ENCODE assay signal across 8 mouse cellular contexts in the genomic region with DNA sequence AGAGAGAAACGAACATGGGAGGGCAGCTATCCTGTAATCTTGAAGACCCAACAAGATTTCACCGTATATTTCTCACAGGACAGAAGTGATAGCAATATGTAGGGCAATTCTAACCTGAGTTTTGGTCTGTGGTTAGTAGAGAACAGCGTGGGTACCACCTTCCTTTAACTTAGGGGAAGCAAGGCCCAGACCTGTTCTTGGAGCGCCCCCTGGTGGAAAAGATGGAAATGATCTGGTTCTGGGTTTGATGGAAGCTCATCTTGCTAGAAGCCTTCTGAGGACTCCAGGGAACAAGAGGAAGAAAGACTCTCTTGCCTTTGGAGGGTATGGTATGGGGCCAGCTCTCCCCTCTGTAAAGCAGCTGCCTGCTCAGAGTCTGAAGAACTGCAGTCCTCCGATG. TPM values are rescaled to one million over a fixed set of nuclear protein-coding genes. Genes with fewer than 3 reads are reported as not detected.
A peak's percentile ranks its signal among the peaks of the same experiment; 100 is the strongest.
DNase-seq lines count a peak whose midpoint lies in the region; ATAC-seq and TF ChIP-seq lines count a peak whose summit lies in the region.

No protein-coding gene starts in this region.

- DNase-seq in kidney, adult 18-20 months = peak; percentile 66
- DNase-seq in adrenal gland, postnatal 36 days = peak; percentile 69 to 71
- DNase-seq in embryonic facial prominence, embryonic 11.5 days (ENCODE audit: low spot score) = peak; percentile 91
- DNase-seq in left cerebral cortex, adult 2 months (ENCODE audit: extremely low spot score in 1 of 2, low spot score in 2 of 2) = peak; percentile 78 to 84
- peak; percentile 21 to 22 for DNase-seq in monocyte, adult 2 months (ENCODE audit: low read depth in 1 of 2, low spot score in 2 of 2)
- peak; percentile 84 for DNase-seq in testis, postnatal 10 days (ENCODE audit: low spot score)

- WGBS in kidney, embryonic 16.5 days = 24% methylated on average over 5 of the region's 5 CpGs
- 22% methylated on average over 5 of the region's 5 CpGs for WGBS in embryonic facial prominence, embryonic 11.5 days

- no peak for ATAC-seq in kidney, embryonic 16.5 days (ENCODE audit: low FRiP score, low TSS enrichment)
- ATAC-seq in embryonic facial prominence, embryonic 11.5 days (replicated peaks; ENCODE audit: insufficient number of reproducible peaks, low FRiP score, low TSS enrichment, low read depth) = no peak
- peak; percentile 53 to 58; a peak in 3 of 4 replicates for ATAC-seq in hematopoietic stem cell, adult 5-6 weeks (replicated peaks in 1 of 2; ENCODE audit: insufficient read depth in 1 of 2, low FRiP score in 2 of 2, low TSS enrichment in 1 of 2, low read depth in 1 of 2, poor library complexity in 2 of 2, severe bottlenecking in 2 of 2)

- H3K27ac ChIP-seq in kidney, embryonic 16.5 days (ENCODE audit: low read length) = no peak overlapping the region
- H3K27ac ChIP-seq in embryonic facial prominence, embryonic 11.5 days (replicated peaks; ENCODE audit: low read depth, low read length) = no peak overlapping the region
- H3K27ac ChIP-seq in left cerebral cortex, adult 2 months = no peak overlapping the region

- no peak overlapping the region for H3K9ac ChIP-seq in kidney, embryonic 16.5 days (replicated peaks; ENCODE audit: low read length)
- H3K9ac ChIP-seq in embryonic facial prominence, embryonic 11.5 days (replicated peaks; ENCODE audit: low read length) = no peak overlapping the region

- H3K4me2 ChIP-seq in kidney, embryonic 16.5 days (replicated peaks; ENCODE audit: low read depth, low read length) = no peak overlapping the region
- H3K4me2 ChIP-seq in embryonic facial prominence, embryonic 11.5 days (ENCODE audit: low read depth, low read length) = no peak overlapping the region

- no peaks in the 10 kb centered on the region for H3K36me3 ChIP-seq in kidney, embryonic 16.5 days (ENCODE audit: insufficient read depth, low read length)
- H3K36me3 ChIP-seq in embryonic facial prominence, embryonic 11.5 days (replicated peaks; ENCODE audit: control insufficient read depth, insufficient read depth, low read depth, low read length) = no peaks in the 10 kb centered on the region

- no peak overlapping the region for H3K4me3 ChIP-seq in kidney, embryonic 16.5 days (ENCODE audit: low read length)
- H3K4me3 ChIP-seq in embryonic facial prominence, embryonic 11.5 days (ENCODE audit: low read depth, low read length) = no peak overlapping the region
- no peak overlapping the region for H3K4me3 ChIP-seq in left cerebral cortex, adult 2 months

- no peaks in the 10 kb centered on the region for H3K4me1 ChIP-seq in kidney, embryonic 16.5 days (ENCODE audit: insufficient read depth, low read length)
- no peaks in the 10 kb centered on the region for H3K4me1 ChIP-seq in embryonic facial prominence, embryonic 11.5 days (ENCODE audit: control insufficient read depth, insufficient read depth, low read length)

- H3K27me3 ChIP-seq in kidney, embryonic 16.5 days (ENCODE audit: insufficient read depth, low read length) = 0 out of 2 replicates have a peak, but pooled peaks cover 3% of the 10 kb centered on the region
- H3K27me3 ChIP-seq in embryonic facial prominence, embryonic 11.5 days (ENCODE audit: control insufficient read depth, insufficient read depth, low read length) = no peaks in the 10 kb centered on the region

- H3K9me3 ChIP-seq in kidney, embryonic 16.5 days (ENCODE audit: low read length) = no peaks in the 10 kb centered on the region
- H3K9me3 ChIP-seq in embryonic facial prominence, embryonic 11.5 days (replicated peaks; ENCODE audit: control insufficient read depth, low read length) = no peaks in the 10 kb centered on the region

- intact Hi-C loops in left cerebral cortex, adult 2 months (cut with DNase I) = loop anchor here (1.0 to 5.0 kb wide), 2 partner anchors 297 to 446 kb away; no protein-coding TSS in a partner anchor

- TF ChIP-seq CTCF in left cerebral cortex, adult 2 months (IDR thresholded peaks at IDR 0.05) = peak; percentile 87

RNA-seq across cellular contexts. Expression of a gene that starts 10.5 kb away (rescaled TPM):
- polyA plus RNA-seq in kidney, embryonic 16.5 days (2015; fragmentation: Nextera tagmentation; extraction: Ambion mirVana) = not detected in 2 replicates
- not detected for total RNA-seq in adrenal gland, postnatal 36 days (2021)
- polyA plus RNA-seq in embryonic facial prominence, embryonic 11.5 days (2014; fragmentation: Nextera tagmentation; extraction: Ambion mirVana) = not detected in 2 replicates
- not detected in 2 replicates for total RNA-seq in hematopoietic stem cell, adult 5-6 weeks (2017)
- total RNA-seq in left cerebral cortex, adult 2 months (2021) = not detected

RNA-seq across cellular contexts. Expression of a gene that starts 38.6 kb away (rescaled TPM):
- not detected in 2 replicates for polyA plus RNA-seq in kidney, embryonic 16.5 days (2015; fragmentation: Nextera tagmentation; extraction: Ambion mirVana)
- not detected for total RNA-seq in adrenal gland, postnatal 36 days (2021)
- polyA plus RNA-seq in embryonic facial prominence, embryonic 11.5 days (2014; fragmentation: Nextera tagmentation; extraction: Ambion mirVana) = 2.2 and 2.6 TPM in 2 replicates
- total RNA-seq in hematopoietic stem cell, adult 5-6 weeks (2017) = not detected in 2 replicates
- 1 to 10 TPM; 1.4 to 2.9 TPM for total RNA-seq in left cerebral cortex, adult 2 months (2021)

RNA-seq across cellular contexts. Expression of a gene that starts 52.2 kb away (rescaled TPM):
- polyA plus RNA-seq in kidney, embryonic 16.5 days (2015; fragmentation: Nextera tagmentation; extraction: Ambion mirVana) = 8.1 and 9.9 TPM in 2 replicates
- 10 to 100 TPM; 12.3 to 16.1 TPM for total RNA-seq in adrenal gland, postnatal 36 days (2021)
- polyA plus RNA-seq in embryonic facial prominence, embryonic 11.5 days (2014; fragmentation: Nextera tagmentation; extraction: Ambion mirVana) = 11.9 and 14.0 TPM in 2 replicates
- total RNA-seq in hematopoietic stem cell, adult 5-6 weeks (2017) = 29.2 and 35.1 TPM in 2 replicates
- under 1 TPM in 1 of 2 experiments, not detected in 1; 0.37 TPM for total RNA-seq in left cerebral cortex, adult 2 months (2021)

Comparison
In these comparisons a context has a peak if more than half of its experiments do, and no peak if none do; other contexts are left out.
1. DNase-seq: peak in every context shown above with its lines; median percentile 91 in embryonic facial prominence, embryonic 11.5 days; 84 in testis, postnatal 10 days; 81 in left cerebral cortex, adult 2 months; 70 in adrenal gland, postnatal 36 days; 66 in kidney, adult 18-20 months; 22 in monocyte, adult 2 months.
2. ATAC-seq: peak in hematopoietic stem cell, adult 5-6 weeks (2 of 2); none in kidney, embryonic 16.5 days (single experiment) and embryonic facial prominence, embryonic 11.5 days (single experiment).
3. RNA of a gene that starts 52.2 kb away (total RNA-seq): 29.2 to 35.1 TPM in hematopoietic stem cell, adult 5-6 weeks and 12.3 to 16.1 TPM in adrenal gland, postnatal 36 days; 0.37 TPM in left cerebral cortex, adult 2 months; every median in the first group is over 4 times any median in the second.